Mouse (Mus musculus): Measurements from ENCODE around the gene Fbxl8. TPM values are rescaled to one million over a fixed set of nuclear protein-coding genes. Genes with fewer than 3 reads are reported as not detected.
"Not testable (repeated sequence)": the region's sequence is repeated elsewhere in the genome, so short reads cannot be mapped to it uniquely, and the experiment has no call there.

Gene Fbxl8
- 0.72 and 0.96 TPM in 2 replicates for polyA plus RNA-seq (2014; fragmentation: Nextera tagmentation; extraction: Ambion mirVana)

DNA sequence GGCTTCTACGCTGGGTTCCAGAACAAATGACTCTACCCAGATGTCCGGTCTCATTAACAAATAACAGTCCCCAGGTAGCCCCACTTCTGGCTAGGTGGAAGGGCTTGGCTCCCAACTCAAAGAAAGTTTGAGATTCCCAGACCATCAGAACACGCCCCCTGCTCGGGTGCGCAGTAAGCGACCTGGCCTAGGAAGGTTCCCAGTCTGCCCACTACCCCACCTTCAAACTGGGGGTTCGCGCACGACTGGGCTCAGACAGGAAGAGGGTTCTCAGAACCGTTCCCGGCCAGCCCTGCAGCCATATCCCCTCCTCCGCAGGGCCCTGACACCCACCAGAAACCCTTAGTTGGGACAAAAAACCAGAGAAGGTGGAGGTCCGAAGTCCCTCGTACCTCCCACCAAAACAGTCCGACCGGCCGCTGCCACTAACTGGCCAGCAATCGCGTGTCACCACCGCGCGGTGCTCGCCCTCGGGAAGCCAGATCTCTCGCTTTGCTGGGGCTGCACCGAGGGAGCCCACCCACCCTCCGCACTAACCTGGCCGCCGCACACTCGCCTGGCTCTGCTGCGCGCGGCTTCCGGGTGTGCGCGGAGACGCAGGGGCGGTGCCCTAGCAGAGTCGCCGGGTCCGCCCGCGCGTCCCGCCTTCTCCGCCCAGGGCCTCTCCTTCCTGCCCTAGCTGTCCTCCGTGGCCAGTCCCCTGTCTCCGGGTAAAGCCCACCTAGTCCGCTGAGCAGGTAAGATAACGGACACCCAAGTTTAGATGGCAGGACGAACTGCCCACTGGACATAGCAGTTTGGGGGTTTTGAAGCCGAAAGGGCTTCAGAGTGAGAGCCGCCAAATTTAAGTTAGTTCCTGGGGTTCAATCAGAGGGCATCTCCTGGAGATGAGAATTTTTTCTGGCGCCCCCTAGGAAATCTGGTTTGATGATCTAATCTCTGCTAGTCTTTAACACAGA lies at the start of gene Fbxl8, which contains the start of gene Tradd:
TSS of gene Fbxl8 (plus strand) at position 625 of the 959 bp plus-strand sequence.
TSS of gene Tradd (minus strand) at position 586 of the 959 bp plus-strand sequence.
- no peaks in the 10 kb centered on the region for H3K9me3 ChIP-seq (ENCODE audit: control insufficient read depth, low read length)
- peaks cover 95% of the 10 kb centered on the region for H3K27me3 ChIP-seq (ENCODE audit: control insufficient read depth, insufficient read depth, low read length)
- H3K4me3 ChIP-seq (replicated peaks; ENCODE audit: low read depth, low read length), result peak within 1 kb of the TSS; percentile 52
- WGBS, result 2% methylated on average over 54 of the region's 54 CpGs
- peak within 1 kb of the TSS; percentile 84 for H3K4me2 ChIP-seq (ENCODE audit: low read length)
- DNase-seq (peak; percentile 72), ATAC-seq (ENCODE audit: low FRiP score, low TSS enrichment) (no peak)
- no peak within 1 kb of the TSS for H3K27ac ChIP-seq (replicated peaks; ENCODE audit: low read depth, low read length)
- no peaks in the 10 kb centered on the region for H3K36me3 ChIP-seq (ENCODE audit: control insufficient read depth, insufficient read depth, low read length)
- peaks cover 11% of the 10 kb centered on the region for H3K4me1 ChIP-seq (ENCODE audit: control insufficient read depth, insufficient read depth, low read length)
- peak within 1 kb of the TSS; percentile 55 for H3K9ac ChIP-seq (replicated peaks; ENCODE audit: low read length)

DNA sequence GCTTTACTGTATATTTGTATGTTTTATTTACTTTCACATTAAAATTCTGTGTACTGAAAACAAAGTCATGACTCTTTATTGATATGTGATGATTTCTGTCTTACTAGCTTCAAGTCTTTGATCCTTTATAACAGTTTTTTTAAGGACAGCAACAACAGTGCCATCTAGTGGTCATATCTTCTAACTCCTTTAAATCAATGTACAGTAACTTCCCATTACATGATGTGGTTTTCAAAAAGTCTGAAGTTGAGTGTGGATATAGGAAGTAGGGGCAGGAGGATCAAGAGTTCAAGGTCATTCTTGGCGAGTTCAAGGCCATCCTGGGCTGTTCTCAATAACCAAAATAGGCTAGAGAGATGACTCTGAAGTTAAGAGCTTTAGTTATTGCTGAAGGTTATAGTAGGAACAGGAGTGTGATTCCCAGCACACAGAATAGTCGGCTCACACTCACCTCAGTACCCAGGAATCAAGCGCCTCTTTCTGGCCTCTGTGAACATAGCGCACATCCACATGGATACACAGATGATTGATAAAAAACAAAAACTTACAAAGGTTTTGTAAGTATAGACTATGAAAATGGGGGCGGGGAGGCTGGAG lies 46.4 kb upstream of the Fbxl8 start:
- Histone ChIP-seq H3K4me1 (ENCODE audit: control insufficient read depth, insufficient read depth, low read length) (no peaks in the 10 kb centered on the region), H3K9ac (replicated peaks; ENCODE audit: low read length) (no peak overlapping the region), H3K36me3 (ENCODE audit: control insufficient read depth, insufficient read depth, low read length) (0 out of 2 replicates have a peak, but pooled peaks cover 6% of the 10 kb centered on the region), H3K27ac (replicated peaks; ENCODE audit: low read depth, low read length) (no peak overlapping the region), H3K27me3 (ENCODE audit: control insufficient read depth, insufficient read depth, low read length) (no peaks in the 10 kb centered on the region), H3K4me3 (replicated peaks; ENCODE audit: low read depth, low read length) (no peak overlapping the region), H3K9me3 (ENCODE audit: control insufficient read depth, low read length) (no peaks in the 10 kb centered on the region), H3K4me2 (ENCODE audit: low read length) (no peak overlapping the region)
- DNase-seq (peak; percentile 93), ATAC-seq (ENCODE audit: low FRiP score, low TSS enrichment) (no peak)
- WGBS, result 87% methylated on average over 5 of the region's 5 CpGs

DNA sequence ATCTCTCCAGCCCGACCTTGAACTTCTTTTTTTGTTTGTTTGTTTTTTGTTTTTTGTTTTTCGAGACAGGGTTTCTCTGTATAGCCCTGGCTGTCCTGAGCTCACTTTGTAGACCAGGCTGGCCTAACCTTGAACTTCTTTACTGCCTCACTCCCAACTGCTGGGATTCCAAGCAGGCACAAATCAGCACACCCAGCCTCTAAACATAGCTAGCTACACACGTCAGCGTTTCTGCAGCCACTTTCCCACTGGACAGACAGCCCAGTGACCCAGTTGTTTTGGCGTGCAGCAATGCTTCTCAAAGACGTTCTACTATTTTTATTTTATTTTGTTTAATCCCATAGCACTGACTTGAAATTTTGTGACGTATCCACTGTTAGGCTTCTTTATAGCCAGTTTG lies 40.6 kb upstream of the Fbxl8 start:
- H3K9me3 ChIP-seq (ENCODE audit: control insufficient read depth, low read length), result no peaks in the 10 kb centered on the region
- H3K4me2 ChIP-seq (ENCODE audit: low read length), result peak overlapping the region; percentile 84
- no peaks in the 10 kb centered on the region for H3K27me3 ChIP-seq (ENCODE audit: control insufficient read depth, insufficient read depth, low read length)
- 85% methylated on average over 7 of the region's 7 CpGs for WGBS
- H3K4me1 ChIP-seq (ENCODE audit: control insufficient read depth, insufficient read depth, low read length), result peaks cover 15% of the 10 kb centered on the region
- ATAC-seq (ENCODE audit: low FRiP score, low TSS enrichment) (no peak), DNase-seq (no peak)
- no peak overlapping the region for H3K9ac ChIP-seq (replicated peaks; ENCODE audit: low read length)
- H3K36me3 ChIP-seq (ENCODE audit: control insufficient read depth, insufficient read depth, low read length), result no peaks in the 10 kb centered on the region
- H3K27ac ChIP-seq (replicated peaks; ENCODE audit: low read depth, low read length), result no peak overlapping the region
- H3K4me3 ChIP-seq (replicated peaks; ENCODE audit: low read depth, low read length), result no peak overlapping the region

DNA sequence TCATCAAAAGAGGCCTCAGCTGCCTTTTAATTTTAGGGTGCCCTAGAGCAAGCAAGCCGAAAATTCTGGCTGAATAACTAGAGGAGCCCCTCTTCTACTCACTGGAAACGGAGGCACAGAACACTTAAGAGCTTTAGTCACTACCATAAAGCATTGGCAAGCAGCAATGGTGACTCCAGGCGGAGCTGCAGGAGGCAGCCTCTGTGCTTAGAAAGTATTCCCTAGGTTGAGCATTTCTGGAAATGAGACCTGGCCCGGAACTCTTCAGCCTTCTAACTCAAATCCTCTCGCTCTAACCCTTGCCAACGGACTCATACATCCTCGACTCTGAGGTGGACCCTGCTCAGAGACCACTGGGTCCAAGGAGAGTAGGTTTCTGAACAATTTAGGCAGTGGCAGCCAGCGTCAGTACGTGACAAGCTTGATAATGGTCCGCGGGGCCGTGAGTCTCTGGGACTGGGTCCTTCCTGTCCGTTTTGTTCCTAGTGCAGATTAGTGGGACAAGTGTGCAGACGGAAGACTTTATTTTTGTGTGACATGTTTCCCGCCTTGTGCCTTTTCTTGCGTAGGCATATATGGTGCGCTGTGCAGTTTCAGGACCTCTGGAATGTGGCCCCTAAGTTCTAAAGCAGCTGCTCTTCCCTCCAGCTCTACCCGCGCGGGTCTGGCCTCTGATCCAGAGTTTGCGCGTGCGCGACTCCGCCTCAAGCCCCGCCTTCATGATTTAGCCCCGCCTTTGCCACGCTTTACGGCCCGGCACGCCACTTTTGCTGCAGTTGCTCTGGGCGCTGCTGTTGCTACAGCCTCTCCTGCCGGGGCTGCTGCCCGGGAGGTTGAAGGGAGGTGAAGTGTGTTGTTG lies 39.8 kb upstream of the Fbxl8 start, which contains the start of gene D230025D16Rik:
TSS of gene D230025D16Rik (plus strand) at position 733 of the 859 bp plus-strand sequence.
- peaks cover 15% of the 10 kb centered on the region for H3K4me1 ChIP-seq (ENCODE audit: control insufficient read depth, insufficient read depth, low read length)
- ATAC-seq (ENCODE audit: low FRiP score, low TSS enrichment) (peak; percentile 97), DNase-seq (peak; percentile 98)
- H3K9ac ChIP-seq (replicated peaks; ENCODE audit: low read length), result peak within 1 kb of the TSS; percentile 88
- peak within 1 kb of the TSS; percentile 91 for H3K4me3 ChIP-seq (replicated peaks; ENCODE audit: low read depth, low read length)
- no peaks in the 10 kb centered on the region for H3K9me3 ChIP-seq (ENCODE audit: control insufficient read depth, low read length)
- no peaks in the 10 kb centered on the region for H3K36me3 ChIP-seq (ENCODE audit: control insufficient read depth, insufficient read depth, low read length)
- WGBS, result 2% methylated on average over 34 of the region's 34 CpGs
- H3K27me3 ChIP-seq (ENCODE audit: control insufficient read depth, insufficient read depth, low read length), result no peaks in the 10 kb centered on the region
- H3K27ac ChIP-seq (replicated peaks; ENCODE audit: low read depth, low read length), result peak within 1 kb of the TSS; percentile 82
- peak within 1 kb of the TSS; percentile 84 for H3K4me2 ChIP-seq (ENCODE audit: low read length)

DNA sequence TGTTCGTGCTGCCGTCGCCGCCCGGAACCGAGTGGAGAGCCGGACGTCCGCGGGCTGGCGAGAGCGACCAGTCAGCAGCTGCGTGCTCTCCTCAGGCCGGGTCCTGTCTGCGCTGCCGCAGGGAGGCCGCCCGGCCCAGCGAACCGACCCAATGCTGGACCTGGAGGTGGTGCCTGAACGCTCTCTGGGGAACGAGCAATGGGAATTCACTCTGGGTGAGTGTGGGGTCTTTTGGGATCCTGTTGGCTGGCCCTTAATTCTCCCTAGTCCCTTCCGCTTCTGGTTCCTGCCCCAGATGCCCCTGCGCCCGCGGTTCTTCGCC lies 39.2 kb upstream of the Fbxl8 start:
- no peaks in the 10 kb centered on the region for H3K9me3 ChIP-seq (ENCODE audit: control insufficient read depth, low read length)
- H3K9ac ChIP-seq (replicated peaks; ENCODE audit: low read length), result peak overlapping the region; percentile 88
- WGBS, result 0% methylated on average over 27 of the region's 27 CpGs
- H3K4me1 ChIP-seq (ENCODE audit: control insufficient read depth, insufficient read depth, low read length), result peaks cover 15% of the 10 kb centered on the region
- H3K4me3 ChIP-seq (replicated peaks; ENCODE audit: low read depth, low read length), result peak overlapping the region; percentile 91
- no peaks in the 10 kb centered on the region for H3K27me3 ChIP-seq (ENCODE audit: control insufficient read depth, insufficient read depth, low read length)
- H3K27ac ChIP-seq (replicated peaks; ENCODE audit: low read depth, low read length), result peak overlapping the region; percentile 82
- no peaks in the 10 kb centered on the region for H3K36me3 ChIP-seq (ENCODE audit: control insufficient read depth, insufficient read depth, low read length)
- ATAC-seq (ENCODE audit: low FRiP score, low TSS enrichment) (no peak; the same call in 1 of the 2 replicates), DNase-seq (no peak)
- peak overlapping the region; percentile 84 for H3K4me2 ChIP-seq (ENCODE audit: low read length)

DNA sequence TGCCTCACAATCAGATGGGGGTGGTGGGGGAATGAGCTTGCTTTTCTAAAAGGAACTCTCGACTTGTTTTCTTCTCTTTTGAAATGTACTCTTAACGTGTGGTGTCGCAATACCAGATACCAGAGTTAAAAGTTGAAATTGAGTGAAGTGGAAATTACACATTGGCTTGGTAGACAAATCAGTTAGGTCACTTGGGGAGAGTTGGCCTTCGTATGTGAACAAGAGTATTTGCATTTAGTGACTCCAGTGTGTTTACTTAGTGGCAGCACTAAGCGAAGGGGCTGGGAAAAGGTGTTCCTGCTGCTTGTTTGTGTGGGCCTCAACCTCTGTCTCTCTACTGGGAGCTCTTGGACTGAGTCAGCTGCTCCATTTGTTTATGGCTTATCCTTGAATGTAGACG lies 38.5 kb upstream of the Fbxl8 start:
- peak overlapping the region; percentile 88 for H3K9ac ChIP-seq (replicated peaks; ENCODE audit: low read length)
- no peaks in the 10 kb centered on the region for H3K9me3 ChIP-seq (ENCODE audit: control insufficient read depth, low read length)
- H3K27ac ChIP-seq (replicated peaks; ENCODE audit: low read depth, low read length), result no peak overlapping the region
- 31% methylated on average over 6 of the region's 6 CpGs for WGBS
- peak overlapping the region; percentile 84 for H3K4me2 ChIP-seq (ENCODE audit: low read length)
- no peaks in the 10 kb centered on the region for H3K27me3 ChIP-seq (ENCODE audit: control insufficient read depth, insufficient read depth, low read length)
- peaks cover 15% of the 10 kb centered on the region for H3K4me1 ChIP-seq (ENCODE audit: control insufficient read depth, insufficient read depth, low read length)
- ATAC-seq (ENCODE audit: low FRiP score, low TSS enrichment), result no peak
- peak overlapping the region; percentile 91 for H3K4me3 ChIP-seq (replicated peaks; ENCODE audit: low read depth, low read length)
- DNase-seq, result no peak
- H3K36me3 ChIP-seq (ENCODE audit: control insufficient read depth, insufficient read depth, low read length), result no peaks in the 10 kb centered on the region

DNA sequence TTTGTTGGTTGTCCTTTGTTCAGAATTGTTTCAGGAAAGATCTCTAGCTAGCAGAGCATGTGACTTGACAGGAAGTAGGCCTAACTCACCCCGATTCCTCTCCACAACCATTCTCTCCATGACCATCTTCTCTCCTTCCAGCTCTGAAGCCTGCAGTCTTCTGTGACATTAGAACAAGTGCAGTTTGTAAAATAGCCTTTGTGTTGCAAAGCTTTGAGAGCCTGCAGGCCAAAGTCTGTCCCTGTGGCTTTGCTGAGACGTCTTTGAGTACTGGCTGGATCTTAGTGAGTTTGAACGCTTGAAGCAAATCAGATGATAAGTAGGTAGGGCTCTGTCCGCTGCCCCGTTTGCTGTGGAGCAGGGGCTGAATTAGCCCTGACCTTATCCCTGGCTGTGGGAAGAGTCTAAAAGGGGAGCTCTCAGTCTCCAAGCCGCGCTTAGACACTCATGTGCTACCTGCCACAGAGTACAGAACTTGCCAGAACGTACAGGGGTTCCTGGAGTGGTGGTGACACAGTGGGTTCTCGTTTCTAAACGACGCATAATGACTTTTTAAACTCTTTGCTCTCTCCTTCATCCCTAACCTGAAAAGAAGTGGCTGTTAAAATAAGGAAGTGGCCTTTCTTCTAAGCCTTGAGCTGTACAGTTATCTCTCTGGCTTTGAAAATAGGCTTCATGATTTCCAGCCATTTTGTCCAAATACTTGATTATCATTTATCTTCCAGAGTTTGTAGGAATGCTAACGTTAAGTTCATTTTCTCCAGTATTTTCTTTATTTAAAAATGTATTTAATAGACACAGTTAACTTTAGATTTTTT lies 32.7 kb upstream of the Fbxl8 start:
- Histone ChIP-seq H3K4me1 (ENCODE audit: control insufficient read depth, insufficient read depth, low read length) (no peaks in the 10 kb centered on the region), H3K9me3 (ENCODE audit: control insufficient read depth, low read length) (no peaks in the 10 kb centered on the region), H3K27me3 (ENCODE audit: control insufficient read depth, insufficient read depth, low read length) (no peaks in the 10 kb centered on the region), H3K9ac (replicated peaks; ENCODE audit: low read length) (no peak overlapping the region), H3K36me3 (ENCODE audit: control insufficient read depth, insufficient read depth, low read length) (peaks cover 14% of the 10 kb centered on the region), H3K4me3 (replicated peaks; ENCODE audit: low read depth, low read length) (no peak overlapping the region), H3K4me2 (ENCODE audit: low read length) (no peak overlapping the region), H3K27ac (replicated peaks; ENCODE audit: low read depth, low read length) (no peak overlapping the region)
- ATAC-seq (ENCODE audit: low FRiP score, low TSS enrichment) (no peak), DNase-seq (no peak)
- WGBS, result 88% methylated on average over 12 of the region's 12 CpGs

DNA sequence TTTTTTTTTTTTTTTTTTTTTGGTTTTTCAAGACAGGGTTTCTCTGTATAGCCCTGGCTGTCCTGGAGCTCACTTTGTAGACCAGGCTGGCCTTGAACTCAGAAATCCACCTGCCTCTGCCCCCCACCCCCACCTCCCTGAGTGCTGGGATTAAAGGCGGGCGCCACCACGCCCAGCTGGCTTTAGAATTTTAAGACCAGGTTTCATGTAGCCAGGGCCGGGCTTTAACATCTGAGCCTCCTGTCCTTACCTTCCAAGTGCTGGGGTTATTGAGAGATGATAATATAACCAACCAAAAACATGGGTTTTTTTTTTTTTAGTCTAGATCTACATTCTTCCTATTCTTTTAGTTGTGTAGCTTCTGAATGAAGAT lies 32.1 kb upstream of the Fbxl8 start:
- H3K27ac ChIP-seq (replicated peaks; ENCODE audit: low read depth, low read length); H3K4me2 ChIP-seq (ENCODE audit: low read length); H3K9ac ChIP-seq (replicated peaks; ENCODE audit: low read length); H3K9me3 ChIP-seq (ENCODE audit: control insufficient read depth, low read length); H3K4me1 ChIP-seq (ENCODE audit: control insufficient read depth, insufficient read depth, low read length); DNase-seq; H3K27me3 ChIP-seq (ENCODE audit: control insufficient read depth, insufficient read depth, low read length); H3K4me3 ChIP-seq (replicated peaks; ENCODE audit: low read depth, low read length); ATAC-seq (ENCODE audit: low FRiP score, low TSS enrichment): not testable (repeated sequence)
- WGBS, result 92% methylated on average over 4 of the region's 4 CpGs
- peaks cover 14% of the 10 kb centered on the region for H3K36me3 ChIP-seq (ENCODE audit: control insufficient read depth, insufficient read depth, low read length)
